In the genomic region with DNA sequence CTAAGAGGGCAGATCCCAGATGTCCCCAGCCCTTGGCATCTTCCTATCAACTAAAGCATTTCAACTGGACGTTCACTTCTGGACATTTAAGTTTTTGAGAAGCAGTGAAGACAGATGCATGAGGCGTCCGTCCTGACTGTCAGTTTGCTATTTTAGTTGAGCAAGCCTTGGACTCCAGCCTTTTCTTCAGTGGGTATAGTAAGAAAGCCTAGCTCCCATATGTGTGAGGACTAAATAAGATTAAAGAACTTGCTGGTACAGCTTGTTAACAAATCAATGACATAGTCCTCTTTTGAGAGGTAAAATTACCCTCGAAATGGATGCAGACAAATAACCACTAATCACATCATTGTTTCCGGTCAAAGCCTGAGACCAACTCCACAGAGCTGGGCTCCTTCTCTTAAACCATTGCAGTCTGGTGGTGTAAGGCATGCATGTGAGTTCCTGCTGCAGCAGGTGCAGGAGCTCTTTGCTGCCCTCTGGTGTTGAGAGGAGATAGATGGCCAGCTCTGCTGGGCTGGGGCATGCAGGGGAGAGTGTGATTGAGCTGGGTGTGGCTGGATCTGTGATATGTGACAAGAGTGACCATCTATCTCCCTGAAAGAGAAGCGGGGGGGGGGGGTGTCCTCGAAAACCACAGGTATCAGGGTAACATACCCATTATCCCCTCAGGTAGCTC, we compare ENCODE assay signal across 8 mouse cellular contexts. TPM values are rescaled to one million over a fixed set of nuclear protein-coding genes. Genes with fewer than 3 reads are reported as not detected.
A peak's percentile ranks its signal among the peaks of the same experiment; 100 is the strongest.
DNase-seq lines count a peak whose midpoint lies in the region; ATAC-seq lines count a peak whose summit lies in the region.

No protein-coding gene starts in this region.

- H3K4me2 ChIP-seq in hindbrain, embryonic 15.5 days = no peak overlapping the region

- H3K4me1 ChIP-seq in hindbrain, embryonic 15.5 days (replicated peaks) = no peaks in the 10 kb centered on the region

- no peaks in the 10 kb centered on the region for H3K27me3 ChIP-seq in hindbrain, embryonic 15.5 days

- H3K4me3 ChIP-seq in hindbrain, embryonic 15.5 days = no peak overlapping the region

- no peaks in the 10 kb centered on the region for H3K9me3 ChIP-seq in hindbrain, embryonic 15.5 days

- no peak overlapping the region for H3K9ac ChIP-seq in hindbrain, embryonic 15.5 days

- DNase-seq in R1 (ENCODE audit: low read depth, low spot score) = peak; percentile 70
- DNase-seq in cerebellum, postnatal 14 days = peak; percentile 81 to 83
- DNase-seq in gastrocnemius, adult 18-20 months (ENCODE audit: low spot score) = peak; percentile 61
- peak; percentile 32 for DNase-seq in left cerebral cortex, adult 11 months (ENCODE audit: low spot score)
- DNase-seq in lung, postnatal 36 days = peak; percentile 83
- DNase-seq in right cerebral cortex, adult 18-20 months = peak; percentile 67
- DNase-seq in urinary bladder, adult 2 months (ENCODE audit: low spot score) = peak; percentile 29

- 52% methylated on average over 7 of the region's 7 CpGs for WGBS in hindbrain, embryonic 15.5 days

- no peak overlapping the region for H3K27ac ChIP-seq in hindbrain, embryonic 15.5 days (replicated peaks)

- ATAC-seq in hindbrain, embryonic 15.5 days (ENCODE audit: low FRiP score, low read depth) = peak; percentile 92

- no peaks in the 10 kb centered on the region for H3K36me3 ChIP-seq in hindbrain, embryonic 15.5 days

RNA-seq across cellular contexts. Expression of a gene that starts 29.2 kb away (rescaled TPM):
- total RNA-seq in gastrocnemius, adult 18-20 months (2021) = 1 to 10 TPM; 2.7 to 3.2 TPM
- 21.5 and 21.7 TPM in 2 replicates for polyA plus RNA-seq in hindbrain, embryonic 15.5 days (2015; fragmentation: Nextera tagmentation; extraction: Ambion mirVana)
- 20.4 and 21.0 TPM in 2 replicates for polyA plus RNA-seq in urinary bladder, adult 2 months (2012; rRNA removed)

RNA-seq across cellular contexts. Expression of a gene that starts 29.5 kb away (rescaled TPM):
- total RNA-seq in gastrocnemius, adult 18-20 months (2021) = under 1 TPM in 1 of 2 experiments, not detected in 1; 0.07 TPM
- polyA plus RNA-seq in hindbrain, embryonic 15.5 days (2015; fragmentation: Nextera tagmentation; extraction: Ambion mirVana) = 4.6 and 5.8 TPM in 2 replicates
- 0.66 and 0.77 TPM in 2 replicates for polyA plus RNA-seq in urinary bladder, adult 2 months (2012; rRNA removed)

Comparison
In these comparisons a context has a peak if more than half of its experiments do, and no peak if none do; other contexts are left out.
1. DNase-seq: peak in every context shown above with its lines; median percentile 83 in lung, postnatal 36 days; 82 in cerebellum, postnatal 14 days; 70 in R1; 67 in right cerebral cortex, adult 18-20 months; 61 in gastrocnemius, adult 18-20 months; 32 in left cerebral cortex, adult 11 months; 29 in urinary bladder, adult 2 months.